Mouse (Mus musculus) bone marrow macrophage, adult 2 months (primary cell): Measurements from ENCODE around the gene BC030499. TPM values are rescaled to one million over a fixed set of nuclear protein-coding genes. Genes with fewer than 3 reads are reported as not detected.

Experiments used
- H3K27ac ChIP-seq: 2 replicates; pipeline ENCODE4 v1.5.1; 2012; ENCODE audit warnings: low read depth, low read length; ENCODE audit not compliant: insufficient read depth
- H3K4me1 ChIP-seq: 2 replicates; pipeline ENCODE4 v1.6.1; 2012; ENCODE audit warnings: low read length; ENCODE audit not compliant: control insufficient read depth, insufficient read depth
- H3K4me3 ChIP-seq: 2 replicates; pipeline ENCODE4 v1.5.1; 2012; ENCODE audit warnings: mild to moderate bottlenecking, low read length, moderate library complexity; ENCODE audit not compliant: insufficient read depth
- CTCF ChIP-seq: IDR thresholded peaks from 2 replicates; pipeline ENCODE4 v1.5.1; 2012; ENCODE audit warnings: low read depth, mild to moderate bottlenecking, low read length, moderate library complexity
- POLR2A ChIP-seq: IDR thresholded peaks from 2 replicates; pipeline ENCODE4 v1.6.1; 2012; ENCODE audit warnings: mild to moderate bottlenecking, low read depth, low read length, borderline replicate concordance
- polyA plus RNA-seq: library from polyadenylated mRNA; stranded (reverse); fragments of >200 nt; gene quantifications from 2 replicates; pipeline ENCODE4 v1.2.4, GENCODE M21; 2012; ENCODE audit not compliant: missing spikeins, insufficient read depth, insufficient read length

Gene BC030499
- polyA plus RNA-seq, 1 experiment: 3.5 TPM

DNA sequence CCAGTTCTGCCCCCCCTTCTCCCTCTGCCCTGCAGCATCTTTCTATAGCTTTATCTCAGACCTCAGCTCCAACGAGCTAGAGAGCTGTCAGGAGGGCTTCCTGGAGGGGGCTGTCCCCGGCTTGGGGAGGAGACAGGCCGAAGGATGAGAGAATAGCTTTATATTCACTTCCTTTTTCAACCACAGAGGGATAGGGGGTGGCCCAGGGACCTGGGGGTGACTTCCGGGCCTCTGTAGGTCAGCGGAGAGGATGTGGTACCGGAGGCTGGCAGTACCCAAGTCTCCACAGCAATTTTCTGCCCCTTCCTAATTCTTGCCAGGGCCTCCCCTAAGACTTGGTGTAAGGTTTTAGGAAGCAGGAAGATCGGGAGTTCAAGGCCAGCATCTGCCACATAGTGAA lies 55.2 kb downstream of the BC030499 start:
- H3K4me1 ChIP-seq: peaks cover 54% of the 10 kb centered on the region
- peak overlapping the region; percentile 88 for H3K27ac ChIP-seq
- H3K4me3 ChIP-seq: peak overlapping the region; percentile 33
- no peak for TF ChIP-seq POLR2A
- no peak for TF ChIP-seq CTCF

Other genes starting within 250 kb of the BC030499 start
- gene Eral1, start 210.5 kb upstream of the BC030499 start, polyA plus RNA-seq: 18.4 and 19.5 TPM in 2 replicates
- gene Fam222b, start 196.2 kb upstream of the BC030499 start, polyA plus RNA-seq: 9.7 and 11.4 TPM in 2 replicates
- gene Traf4, start 125.3 kb upstream of the BC030499 start, polyA plus RNA-seq: 0.68 TPM in 1 of 2 replicates, not detected in the other
- 4.8 and 5.2 TPM in 2 replicates for gene Nek8, start 114.2 kb upstream of the BC030499 start, polyA plus RNA-seq
- 2.2 and 2.5 TPM in 2 replicates for gene Tlcd1, start 114.1 kb upstream of the BC030499 start, polyA plus RNA-seq
- 867 and 1,013 TPM in 2 replicates for gene Rpl23a, start 107.3 kb upstream of the BC030499 start, polyA plus RNA-seq
- gene Rab34, start 102.4 kb upstream of the BC030499 start, polyA plus RNA-seq: 28.8 and 30.5 TPM in 2 replicates
- gene Proca1, start 97.4 kb upstream of the BC030499 start, polyA plus RNA-seq: 0.92 TPM in 1 of 2 replicates, not detected in the other
- gene Sdf2, start 45.1 kb upstream of the BC030499 start, polyA plus RNA-seq: 83.1 and 103 TPM in 2 replicates
- 33.6 and 39.1 TPM in 2 replicates for gene Supt6, start 44.9 kb upstream of the BC030499 start, polyA plus RNA-seq
- 168 and 187 TPM in 2 replicates for gene 2610507B11Rik, start 29.1 kb upstream of the BC030499 start, polyA plus RNA-seq
- 19.3 and 28.1 TPM in 2 replicates for gene Spag5, start 10.7 kb downstream of the BC030499 start, polyA plus RNA-seq
- gene Aldoc, start 32.1 kb downstream of the BC030499 start, polyA plus RNA-seq: 21.9 and 31.0 TPM in 2 replicates
- 80.8 and 85.9 TPM in 2 replicates for gene Pigs, start 37.6 kb downstream of the BC030499 start, polyA plus RNA-seq
- 35.5 and 38.5 TPM in 2 replicates for gene Unc119, start 52.6 kb downstream of the BC030499 start, polyA plus RNA-seq
- not detected in 2 replicates for gene Foxn1, start 95.7 kb downstream of the BC030499 start, polyA plus RNA-seq
- gene Slc13a2, start 131.4 kb downstream of the BC030499 start, polyA plus RNA-seq: 0.99 and 1.2 TPM in 2 replicates
- gene Slc46a1, start 174.9 kb downstream of the BC030499 start, polyA plus RNA-seq: 9.1 and 9.7 TPM in 2 replicates
- gene Sarm1, start 206.9 kb downstream of the BC030499 start, polyA plus RNA-seq: 1.5 and 2.0 TPM in 2 replicates
- not detected in 2 replicates for gene Vtn, start 208.2 kb downstream of the BC030499 start, polyA plus RNA-seq
- gene Sebox, start 212.6 kb downstream of the BC030499 start, polyA plus RNA-seq: not detected in 2 replicates
- gene Tmem199, start 221.3 kb downstream of the BC030499 start, polyA plus RNA-seq: 21.9 TPM in 2 replicates
- gene Poldip2, start 221.4 kb downstream of the BC030499 start, polyA plus RNA-seq: 26.1 and 27.0 TPM in 2 replicates
- gene Tnfaip1, start 245.5 kb downstream of the BC030499 start, polyA plus RNA-seq: 30.4 and 32.3 TPM in 2 replicates
- 42.2 and 46.8 TPM in 2 replicates for gene Ift20, start 245.5 kb downstream of the BC030499 start, polyA plus RNA-seq